Mouse (Mus musculus): ENCODE data around the gene Gm10401.

GRCm38 (mm10) chr5:115060067-115060695 lies 37.9 kb downstream of the Gm10401 start:
- TF ChIP-seq CTCF (IDR thresholded peaks at IDR 0.05; ENCODE audit: control insufficient read depth, insufficient read depth, insufficient replicate concordance, low read depth, low read length) (no peak), POLR2A (IDR thresholded peaks at IDR 0.05; ENCODE audit: control insufficient read depth, low read depth, low read length) (no peak)

Data from testis, adult 2 months (tissue).